Mouse (Mus musculus): ENCODE measurements around the gene Gtf2ird1.

- TF ChIP-seq CTCF (conservative IDR thresholded peaks at IDR 0.05; ENCODE audit: low read length) (no peak), POU5F1 (IDR thresholded peaks at IDR 0.05; ENCODE audit: borderline replicate concordance, low read length) (no peak), NANOG (IDR thresholded peaks at IDR 0.05; ENCODE audit: borderline replicate concordance, low read length) (no peak)
Measured at GRCm38 (mm10) chr5:134437459-134437827, 19.1 kb downstream of the Gtf2ird1 start.
